Mouse (Mus musculus) hindbrain, embryonic 13.5 days (tissue): Measurements from ENCODE around the gene Mgat3. TPM values are rescaled to one million over a fixed set of nuclear protein-coding genes. Genes with fewer than 3 reads are reported as not detected.

Experiments
- ATAC-seq: fragments of 200-750 bp; cut with Nextera tagmentation; 2 replicates; pipeline ENCODE4 v1.8.0; 2017; ENCODE audit warnings: moderate TSS enrichment; ENCODE audit not compliant: low FRiP score
- H3K27ac ChIP-seq: fragments of 300-500 bp; sonication (generic); 2 replicates; pipeline ENCODE4 v1.5.1; 2015; ENCODE audit warnings: inconsistent platforms, mild to moderate bottlenecking, moderate library complexity
- H3K27me3 ChIP-seq: fragments of 300-500 bp; sonication (generic); 2 replicates; pipeline ENCODE4 v1.6.1; 2015; ENCODE audit warnings: mild to moderate bottlenecking, inconsistent platforms
- H3K36me3 ChIP-seq: fragments of 300-500 bp; sonication (generic); 2 replicates; pipeline ENCODE4 v1.6.1; 2015; ENCODE audit warnings: mild to moderate bottlenecking, inconsistent platforms
- H3K4me1 ChIP-seq: fragments of 300-500 bp; sonication (generic); replicated peaks from 2 replicates; pipeline ENCODE4 v1.6.1; 2015; ENCODE audit warnings: inconsistent platforms
- H3K4me2 ChIP-seq: fragments of 300-500 bp; sonication (generic); 2 replicates; pipeline ENCODE4 v1.6.1; 2015; ENCODE audit warnings: inconsistent platforms, mild to moderate bottlenecking, moderate library complexity
- H3K4me3 ChIP-seq: fragments of 300-500 bp; sonication (generic); 2 replicates; pipeline ENCODE4 v1.5.1; 2015; ENCODE audit warnings: mild to moderate bottlenecking, inconsistent platforms
- H3K9ac ChIP-seq: fragments of 300-500 bp; sonication (generic); 2 replicates; pipeline ENCODE4 v1.6.1; 2015; ENCODE audit warnings: mild to moderate bottlenecking, inconsistent platforms
- H3K9me3 ChIP-seq: fragments of 300-500 bp; sonication (generic); 2 replicates; pipeline ENCODE4 v1.6.1; 2016; ENCODE audit warnings: inconsistent platforms
- WGBS: fragments of 180-500 bp; shearing (Covaris S2); methylation state at CpG from one replicate; pipeline ENCODE4 v1.1.7; 2015; 5-methylcytosine and 5-hydroxymethylcytosine counted together
- polyA plus RNA-seq: library from polyadenylated mRNA; unstranded; fragments of >200 nt; fragmentation: Nextera tagmentation; extraction: Ambion mirVana; gene quantifications from 2 replicates; pipeline ENCODE4 v1.2.1, GENCODE M21; 2015

Gene Mgat3
- polyA plus RNA-seq, 1 experiment from 2014 or later, result 12.2 TPM

DNA sequence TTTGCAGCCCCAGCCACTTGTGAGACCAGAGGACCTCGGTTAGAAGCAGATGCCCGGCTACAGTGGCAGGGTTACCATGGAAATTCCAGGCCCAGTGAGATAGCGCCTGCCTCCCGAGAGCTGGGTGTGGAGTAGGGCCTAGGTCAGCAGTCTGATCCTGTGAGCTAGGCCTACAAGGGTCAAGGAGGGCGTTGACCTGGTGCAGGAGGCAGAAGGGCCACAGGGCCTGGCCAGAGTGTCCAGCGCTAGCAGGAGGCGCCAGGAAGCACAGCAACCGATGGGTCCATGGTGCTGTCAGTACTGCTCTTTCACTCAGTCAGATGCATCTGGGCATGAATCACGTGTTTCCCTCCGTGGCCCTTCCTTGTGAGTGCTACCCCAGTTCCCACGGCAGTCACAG is 19.8 kb upstream of the Mgat3 start:
- Histone ChIP-seq H3K4me1 (no peaks in the 10 kb centered on the region), H3K9me3 (no peaks in the 10 kb centered on the region), H3K4me3 (no peak overlapping the region), H3K27me3 (no peaks in the 10 kb centered on the region), H3K9ac (no peak overlapping the region; the same call in 1 of the 2 replicates), H3K27ac (no peak overlapping the region), H3K4me2 (no peak overlapping the region), H3K36me3 (peaks cover 98% of the 10 kb centered on the region)
- WGBS, result 80% methylated on average over 11 of the region's 11 CpGs
- no peak for ATAC-seq

DNA sequence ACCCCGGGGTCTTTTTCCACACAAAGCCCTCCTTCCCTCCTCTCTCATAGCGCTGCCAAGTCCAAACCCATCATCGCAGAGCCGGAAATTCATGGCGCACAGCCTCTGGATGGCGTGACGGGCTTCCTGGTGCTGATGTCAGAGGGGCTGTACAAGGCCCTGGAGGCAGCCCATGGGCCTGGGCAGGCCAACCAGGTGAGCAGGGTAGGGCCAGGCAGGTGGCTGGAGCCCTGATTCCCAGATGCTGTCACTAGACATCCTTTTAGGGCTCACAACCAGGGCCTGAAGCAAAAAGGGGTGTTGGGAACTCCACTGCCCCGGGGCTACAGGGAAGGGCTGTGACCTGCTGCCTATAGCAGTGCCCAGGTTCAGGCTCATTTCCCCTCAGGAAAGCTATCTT is 17.8 kb upstream of the Mgat3 start:
- no peaks in the 10 kb centered on the region for H3K9me3 ChIP-seq
- H3K9ac ChIP-seq, result 0 out of 2 replicates have a peak overlapping the region, but pooled peaks have one; percentile 13
- H3K27ac ChIP-seq, result no peak overlapping the region
- no peak overlapping the region for H3K4me3 ChIP-seq
- no peak overlapping the region for H3K4me2 ChIP-seq
- peaks cover 5% of the 10 kb centered on the region; the same call in 1 of the 2 replicates for H3K4me1 ChIP-seq
- peaks cover 98% of the 10 kb centered on the region for H3K36me3 ChIP-seq
- no peak for ATAC-seq
- H3K27me3 ChIP-seq, result no peaks in the 10 kb centered on the region
- 92% methylated on average over 8 of the region's 8 CpGs for WGBS

DNA sequence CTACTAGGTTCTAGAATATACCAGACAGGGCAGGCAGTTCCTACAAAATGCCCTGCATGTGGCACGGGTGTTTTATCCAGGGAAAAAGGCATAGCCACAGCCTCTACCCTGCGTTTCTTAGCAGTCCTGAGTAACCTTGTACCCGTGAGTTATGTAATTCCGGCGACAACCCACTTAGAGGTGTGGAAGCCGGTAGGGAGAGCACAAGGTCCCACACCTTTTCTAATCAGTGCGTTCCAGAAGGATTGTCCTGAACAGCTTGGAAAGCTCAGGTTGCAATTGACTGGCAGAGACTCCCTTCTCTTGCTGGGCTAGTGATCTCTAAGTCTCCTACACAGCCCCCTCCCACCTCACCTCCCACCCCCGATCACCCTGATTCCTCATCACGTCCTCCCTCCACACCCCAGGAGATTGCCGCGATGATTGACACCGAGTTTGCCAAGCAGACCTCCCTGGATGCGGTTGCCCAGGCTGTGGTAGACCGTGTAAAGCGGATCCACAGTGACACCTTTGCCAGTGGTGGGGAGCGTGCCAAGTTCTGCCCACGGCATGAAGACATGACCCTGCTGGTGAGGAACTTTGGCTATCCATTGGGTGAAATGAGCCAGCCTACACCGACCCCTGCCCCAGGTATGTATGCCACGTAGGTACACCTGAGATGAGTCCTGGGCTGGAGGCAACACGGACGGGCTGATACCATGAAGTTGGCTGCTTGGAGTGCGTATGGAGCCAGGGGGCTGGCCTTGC is 16.2 kb upstream of the Mgat3 start:
- no peak overlapping the region for H3K4me2 ChIP-seq
- H3K4me3 ChIP-seq, result no peak overlapping the region
- H3K9me3 ChIP-seq, result no peaks in the 10 kb centered on the region
- peaks cover 5% of the 10 kb centered on the region; the same call in 1 of the 2 replicates for H3K4me1 ChIP-seq
- no peak overlapping the region for H3K27ac ChIP-seq
- whole genome bisulfite sequencing, result 96% methylated on average over 22 of the region's 22 CpGs
- ATAC-seq, result no peak
- no peak overlapping the region for H3K9ac ChIP-seq
- H3K36me3 ChIP-seq, result peaks cover 100% of the 10 kb centered on the region
- H3K27me3 ChIP-seq, result no peaks in the 10 kb centered on the region

DNA sequence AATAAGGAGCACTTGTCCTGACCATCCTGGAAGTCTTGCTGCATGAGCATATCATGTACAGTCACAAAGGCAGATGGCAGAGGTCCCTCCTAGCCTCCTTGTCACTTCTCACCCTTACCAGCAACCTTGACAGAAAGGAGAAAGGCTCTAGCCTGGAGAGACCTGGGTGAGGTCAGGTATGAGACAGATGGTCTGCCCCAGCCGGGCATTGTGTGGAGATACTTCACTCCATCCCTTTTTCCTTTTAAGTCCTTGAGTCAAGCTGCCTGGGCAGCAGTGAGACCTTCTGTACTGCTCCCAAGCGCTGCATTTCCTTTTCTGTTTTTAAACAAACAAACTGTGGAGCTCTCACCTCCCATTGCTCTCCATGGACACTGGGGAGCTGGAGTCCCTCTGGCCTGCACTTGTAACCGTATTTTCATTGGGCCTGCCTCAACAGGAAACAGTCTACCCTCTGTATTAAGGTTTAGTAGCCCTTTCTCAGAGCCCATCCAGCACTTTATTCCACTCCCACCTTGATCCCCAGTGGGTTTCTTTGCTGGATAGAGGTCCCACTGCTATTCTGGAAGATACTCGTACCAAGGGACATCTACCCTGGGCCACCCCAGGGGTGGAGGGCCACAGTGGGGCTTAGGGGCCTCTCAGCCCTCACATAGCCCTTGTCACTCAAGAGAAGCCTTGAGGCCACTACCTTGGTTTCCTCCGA is 15.4 kb upstream of the Mgat3 start:
- H3K36me3 ChIP-seq, result peaks cover 95% of the 10 kb centered on the region

DNA sequence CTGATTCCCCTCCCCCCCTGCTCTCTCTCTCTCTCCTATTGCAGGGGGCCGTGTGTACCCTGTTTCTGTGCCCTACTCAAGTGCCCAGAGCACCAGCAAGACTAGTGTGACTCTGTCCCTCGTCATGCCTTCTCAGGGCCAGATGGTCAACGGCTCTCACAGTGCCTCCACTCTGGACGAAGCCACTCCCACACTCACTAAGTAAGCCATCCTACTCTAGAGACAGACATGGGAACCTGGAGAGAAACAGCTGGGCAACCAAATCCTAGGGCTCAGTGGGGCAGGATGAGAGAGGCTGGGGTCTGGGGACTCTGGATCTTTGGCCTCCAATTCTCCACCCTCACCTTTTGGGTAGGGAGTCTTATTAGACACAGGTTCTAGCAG is 14.8 kb upstream of the Mgat3 start:
- whole genome bisulfite sequencing, result 75% methylated on average over 4 of the region's 4 CpGs
- H3K36me3 ChIP-seq, result peaks cover 90% of the 10 kb centered on the region
- H3K27ac ChIP-seq, result no peak overlapping the region

More for the DNA sequence above, 15.4 kb upstream of the Mgat3 start:
- H3K4me2 ChIP-seq, result no peak overlapping the region
- no peak overlapping the region for H3K4me3 ChIP-seq
- 78% methylated on average over 5 of the region's 5 CpGs for WGBS
- ATAC-seq, result no peak
- H3K27ac ChIP-seq, result no peak overlapping the region
- no peaks in the 10 kb centered on the region for H3K27me3 ChIP-seq
- 0 out of 2 replicates have a peak overlapping the region, but pooled peaks have one; percentile 39 for H3K9ac ChIP-seq
- peaks cover 5% of the 10 kb centered on the region; the same call in 1 of the 2 replicates for H3K4me1 ChIP-seq
- no peaks in the 10 kb centered on the region for H3K9me3 ChIP-seq

DNA sequence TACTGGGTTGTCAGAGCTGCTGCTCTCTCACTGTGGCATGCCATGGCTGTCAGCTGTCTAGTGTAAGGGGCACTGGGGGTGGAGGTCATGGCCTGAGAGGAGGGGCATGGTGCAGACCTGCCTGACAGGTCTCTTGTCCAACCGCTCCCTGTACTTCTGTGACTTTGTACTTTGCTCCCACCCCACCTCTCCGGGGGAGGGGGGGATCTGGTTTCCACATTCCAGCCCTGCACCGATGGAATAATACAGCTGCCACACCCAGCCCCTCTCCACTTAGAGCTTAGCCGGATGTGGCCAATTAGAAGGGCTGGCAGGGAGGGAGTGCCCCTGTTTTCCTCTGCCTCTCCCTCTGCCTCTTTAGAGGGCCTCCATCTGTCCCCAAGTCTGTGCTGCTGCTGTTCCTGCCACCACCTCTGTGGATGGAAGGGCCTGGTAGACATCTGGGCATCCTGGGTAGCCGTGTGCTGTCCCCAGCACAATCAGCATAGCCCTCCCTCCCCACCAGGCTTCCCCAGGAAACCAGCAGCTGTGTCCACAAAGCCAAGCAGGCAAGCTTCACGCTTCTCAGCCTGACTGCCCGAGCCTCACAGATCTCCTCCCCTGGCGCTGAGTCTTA is 14.1 kb upstream of the Mgat3 start:
- H3K4me3 ChIP-seq, result no peak overlapping the region

More for the DNA sequence above, 14.8 kb upstream of the Mgat3 start:
- ATAC-seq, result no peak
- Histone ChIP-seq H3K9me3 (no peaks in the 10 kb centered on the region), H3K4me3 (no peak overlapping the region), H3K9ac (0 out of 2 replicates have a peak overlapping the region, but pooled peaks have one; percentile 39), H3K4me2 (no peak overlapping the region), H3K27me3 (no peaks in the 10 kb centered on the region), H3K4me1 (peaks cover 5% of the 10 kb centered on the region; the same call in 1 of the 2 replicates)

DNA sequence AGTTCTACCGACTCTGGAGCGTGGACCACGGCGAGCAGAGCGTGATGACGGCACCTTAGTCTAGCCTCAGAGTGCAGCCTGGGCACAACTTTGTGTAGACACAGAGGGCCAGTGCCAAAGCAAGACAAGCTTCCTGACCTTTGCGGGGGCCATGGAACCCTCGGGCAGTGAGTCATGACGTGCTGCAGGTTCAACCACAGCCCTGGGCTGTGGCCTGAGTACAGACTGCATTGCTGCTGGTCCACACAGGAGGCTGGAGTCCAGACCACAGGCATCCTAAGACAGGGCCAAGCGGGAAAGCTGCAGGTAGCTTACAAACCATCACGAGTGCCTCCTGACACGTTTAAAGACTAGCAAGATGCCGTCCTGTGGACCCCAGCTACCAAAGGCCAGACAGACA is 13.3 kb upstream of the Mgat3 start:
- no peak overlapping the region for H3K9ac ChIP-seq
- H3K9me3 ChIP-seq, result no peaks in the 10 kb centered on the region
- H3K36me3 ChIP-seq, result peaks cover 74% of the 10 kb centered on the region
- peaks cover 5% of the 10 kb centered on the region; the same call in 1 of the 2 replicates for H3K4me1 ChIP-seq
- peak overlapping the region; percentile 49; the same call in 1 of the 2 replicates for H3K27ac ChIP-seq
- no peak overlapping the region for H3K4me3 ChIP-seq
- H3K27me3 ChIP-seq, result no peaks in the 10 kb centered on the region
- ATAC-seq, result no peak
- H3K4me2 ChIP-seq, result no peak overlapping the region
- 89% methylated on average over 13 of the region's 13 CpGs for WGBS

More for the DNA sequence above, 14.1 kb upstream of the Mgat3 start:
- peak overlapping the region; percentile 43; the same call in 1 of the 2 replicates for H3K9ac ChIP-seq
- H3K4me2 ChIP-seq, result no peak overlapping the region
- ATAC-seq, result no peak
- H3K27ac ChIP-seq, result peak overlapping the region; percentile 49
- 57% methylated on average over 8 of the region's 8 CpGs for WGBS
- no peaks in the 10 kb centered on the region for H3K27me3 ChIP-seq
- no peaks in the 10 kb centered on the region for H3K9me3 ChIP-seq
- peaks cover 83% of the 10 kb centered on the region for H3K36me3 ChIP-seq
- H3K4me1 ChIP-seq, result peaks cover 5% of the 10 kb centered on the region; the same call in 1 of the 2 replicates

DNA sequence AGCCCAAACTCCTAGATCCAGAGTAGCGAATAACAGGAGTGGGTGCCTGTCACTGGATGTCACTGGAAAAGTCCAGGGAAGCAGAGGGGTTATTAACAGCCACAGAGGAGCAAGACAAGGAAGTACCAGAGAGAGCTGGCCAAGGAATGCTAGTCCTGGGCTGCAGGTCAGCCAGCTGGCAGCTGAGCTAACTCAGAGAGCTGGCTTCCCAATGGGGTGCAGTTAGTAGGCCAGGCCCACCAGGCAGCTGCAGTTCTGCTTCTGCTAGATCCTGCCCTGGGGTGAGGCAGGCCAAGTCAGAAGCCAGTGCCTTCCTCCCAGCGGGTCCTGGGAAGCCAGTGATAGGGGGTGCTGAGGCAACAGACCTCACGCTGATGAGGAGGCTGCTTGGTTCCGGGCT is 12.8 kb upstream of the Mgat3 start:
- Histone ChIP-seq H3K27ac (no peak overlapping the region), H3K36me3 (peaks cover 69% of the 10 kb centered on the region), H3K9me3 (no peaks in the 10 kb centered on the region), H3K27me3 (no peaks in the 10 kb centered on the region), H3K4me3 (no peak overlapping the region), H3K9ac (no peak overlapping the region), H3K4me1 (peaks cover 5% of the 10 kb centered on the region; the same call in 1 of the 2 replicates), H3K4me2 (no peak overlapping the region)
- ATAC-seq, result no peak
- WGBS, result 85% methylated on average over 4 of the region's 4 CpGs

DNA sequence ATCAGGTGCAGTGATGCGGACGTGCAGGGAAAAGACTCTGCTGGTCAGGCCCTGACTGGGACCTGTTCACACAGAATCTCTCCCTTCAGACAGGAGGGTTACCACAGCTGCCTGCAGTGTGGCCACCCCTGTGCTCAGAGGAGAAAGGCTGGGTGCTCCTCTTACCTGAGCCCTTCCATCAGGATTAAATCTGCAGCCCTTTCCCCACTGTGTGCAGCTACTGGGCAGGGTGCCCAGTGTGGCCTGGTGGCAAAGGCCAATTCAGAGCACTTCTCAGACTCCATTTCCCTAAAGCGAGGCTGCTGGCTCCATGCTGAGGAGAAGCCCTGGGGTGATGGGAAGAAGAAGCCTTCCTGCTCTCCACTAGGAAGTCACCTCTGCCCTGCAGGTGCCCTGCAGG is 12.3 kb upstream of the Mgat3 start:
- no peak overlapping the region for H3K4me3 ChIP-seq
- H3K36me3 ChIP-seq, result peaks cover 65% of the 10 kb centered on the region
- no peaks in the 10 kb centered on the region for H3K9me3 ChIP-seq
- H3K9ac ChIP-seq, result no peak overlapping the region
- H3K27me3 ChIP-seq, result no peaks in the 10 kb centered on the region
- no peak for ATAC-seq
- no peak overlapping the region for H3K27ac ChIP-seq
- H3K4me1 ChIP-seq, result peaks cover 5% of the 10 kb centered on the region; the same call in 1 of the 2 replicates
- no peak overlapping the region for H3K4me2 ChIP-seq
- 86% methylated on average over 3 of the region's 3 CpGs for WGBS

DNA sequence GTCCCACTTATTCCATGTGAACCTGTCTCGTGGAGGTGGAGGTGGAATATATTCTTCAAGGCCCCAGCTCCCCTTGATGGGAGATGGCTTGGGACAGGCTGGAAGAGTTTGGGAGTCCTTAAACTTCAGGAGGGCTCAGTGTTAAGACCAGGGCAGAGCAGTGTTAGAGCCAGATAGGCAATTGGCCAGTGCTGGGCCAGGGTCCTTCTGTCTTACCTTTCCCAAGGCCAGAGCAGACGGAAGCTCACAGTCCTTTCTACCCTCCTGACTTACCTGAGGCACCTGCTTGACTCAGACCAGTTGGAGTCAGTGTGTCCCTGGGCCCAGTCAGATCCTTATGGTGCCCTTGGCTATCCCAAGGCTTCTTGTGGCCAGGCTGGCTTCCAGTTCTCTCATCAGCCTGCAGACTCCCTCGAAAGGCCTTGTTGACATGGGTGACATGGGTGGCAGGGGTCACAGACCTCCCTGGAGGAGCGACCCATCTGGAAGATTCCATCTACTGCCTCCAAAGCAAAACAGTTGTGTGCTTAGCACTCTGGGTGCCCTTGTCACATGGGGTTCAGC is 11.0 kb upstream of the Mgat3 start:
- Histone ChIP-seq H3K9me3 (no peaks in the 10 kb centered on the region), H3K36me3 (peaks cover 52% of the 10 kb centered on the region)
- ATAC-seq, result no peak

DNA sequence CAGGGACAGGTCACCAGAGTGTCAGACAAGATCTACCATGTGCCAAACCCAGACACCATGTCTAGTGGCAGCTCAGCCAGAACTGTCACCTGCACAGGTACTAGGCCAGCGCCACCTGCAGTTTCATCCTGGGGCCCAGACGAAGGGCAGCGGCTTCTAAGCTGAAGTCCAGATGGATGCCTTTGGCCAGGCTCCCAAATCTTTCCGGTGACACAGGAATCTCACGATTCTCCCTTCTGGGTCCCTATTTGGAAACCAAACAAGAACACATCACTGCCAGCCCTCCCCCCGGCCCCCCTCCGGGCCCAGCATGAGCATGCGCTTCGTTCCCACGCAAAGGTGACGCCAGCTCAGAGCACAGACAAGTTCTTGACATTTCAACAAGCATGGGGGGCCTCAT is 10.2 kb upstream of the Mgat3 start:
- Histone ChIP-seq H3K4me2 (no peak overlapping the region), H3K4me1 (peaks cover 5% of the 10 kb centered on the region; the same call in 1 of the 2 replicates), H3K9ac (no peak overlapping the region), H3K27me3 (no peaks in the 10 kb centered on the region), H3K36me3 (peaks cover 44% of the 10 kb centered on the region), H3K9me3 (no peaks in the 10 kb centered on the region), H3K4me3 (no peak overlapping the region), H3K27ac (no peak overlapping the region)
- ATAC-seq, result no peak
- 82% methylated on average over 11 of the region's 11 CpGs for WGBS

More for the DNA sequence above, 11.0 kb upstream of the Mgat3 start:
- 95% methylated on average over 4 of the region's 4 CpGs for WGBS
- H3K4me2 ChIP-seq, result no peak overlapping the region
- H3K9ac ChIP-seq, result no peak overlapping the region
- H3K27me3 ChIP-seq, result no peaks in the 10 kb centered on the region
- H3K4me3 ChIP-seq, result no peak overlapping the region
- H3K4me1 ChIP-seq, result peaks cover 5% of the 10 kb centered on the region; the same call in 1 of the 2 replicates
- no peak overlapping the region for H3K27ac ChIP-seq

DNA sequence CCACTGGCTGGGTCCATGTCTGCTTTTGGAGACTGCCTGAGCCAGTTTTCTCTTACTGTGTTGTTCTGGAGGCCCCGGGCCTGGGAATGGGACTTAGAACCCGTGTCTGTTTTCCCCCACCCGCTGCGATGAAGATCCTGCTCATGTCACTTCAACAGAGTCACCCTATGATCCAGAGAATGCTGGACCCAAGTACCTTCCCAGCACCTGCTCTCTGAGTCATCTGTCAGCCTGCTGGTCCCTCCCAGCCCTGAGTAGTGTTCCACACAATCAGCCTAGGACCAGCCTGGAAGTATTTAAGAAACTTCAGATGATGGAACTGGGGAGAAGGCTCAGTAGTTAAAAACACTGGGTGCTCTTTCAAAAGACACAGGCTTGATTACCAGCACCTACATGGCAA is 9.8 kb upstream of the Mgat3 start:
- 84% methylated on average over 4 of the region's 4 CpGs for WGBS
- H3K27me3 ChIP-seq, result no peaks in the 10 kb centered on the region
- H3K4me2 ChIP-seq, result no peak overlapping the region
- ATAC-seq, result no peak
- H3K27ac ChIP-seq, result no peak overlapping the region
- peaks cover 5% of the 10 kb centered on the region; the same call in 1 of the 2 replicates for H3K4me1 ChIP-seq
- peaks cover 39% of the 10 kb centered on the region for H3K36me3 ChIP-seq
- no peak overlapping the region for H3K9ac ChIP-seq
- no peak overlapping the region for H3K4me3 ChIP-seq
- no peaks in the 10 kb centered on the region for H3K9me3 ChIP-seq
